Mouse (Mus musculus): ENCODE measurements around the gene Cacna2d2. TPM values are rescaled to one million over a fixed set of nuclear protein-coding genes. Genes with fewer than 3 reads are reported as not detected.
A peak's percentile ranks its signal among the peaks of the same experiment; 100 is the strongest.

Cacna2d2 gene
- polyA plus RNA-seq, 1 experiment, result 0.48 TPM

- no peak for TF ChIP-seq POLR2A (IDR thresholded peaks at IDR 0.05; ENCODE audit: low read depth, low read length)
- no peak for TF ChIP-seq CTCF (conservative IDR thresholded peaks at IDR 0.05; ENCODE audit: insufficient read depth, insufficient read length, low read depth, low read length)
- Histone ChIP-seq H3K27ac (ENCODE audit: insufficient read depth, low read depth, low read length) (no peak overlapping the region), H3K36me3 (ENCODE audit: control insufficient read depth, insufficient read depth, low read length) (no peaks in the 10 kb centered on the region), H3K4me3 (ENCODE audit: insufficient read depth, low read depth, low read length) (no peak overlapping the region), H3K27me3 (replicated peaks; ENCODE audit: control insufficient read depth, insufficient read depth, low read length) (no peaks in the 10 kb centered on the region), H3K4me1 (ENCODE audit: control insufficient read depth, insufficient read depth, low read length) (no peaks in the 10 kb centered on the region)
- 61% methylated on average over 10 of the region's 10 CpGs for WGBS
- DNase-seq, result no peak
These were observed 108.9 kb downstream of the Cacna2d2 start for GRCm38 (mm10) chr9:107508266-107508665.

GRCm38 (mm10) chr9:107510384-107511100 lies 111.1 kb downstream of the Cacna2d2 start:
- no peak for DNase-seq
- no peak overlapping the region for H3K27ac ChIP-seq (ENCODE audit: insufficient read depth, low read depth, low read length)
- TF ChIP-seq POLR2A (IDR thresholded peaks at IDR 0.05; ENCODE audit: low read depth, low read length) (no peak), CTCF (conservative IDR thresholded peaks at IDR 0.05; ENCODE audit: insufficient read depth, insufficient read length, low read depth, low read length) (no peak)
- 82% methylated on average over 14 of the region's 14 CpGs for WGBS
- H3K27me3 ChIP-seq (replicated peaks; ENCODE audit: control insufficient read depth, insufficient read depth, low read length), result no peaks in the 10 kb centered on the region
- H3K4me1 ChIP-seq (ENCODE audit: control insufficient read depth, insufficient read depth, low read length), result no peaks in the 10 kb centered on the region
- no peaks in the 10 kb centered on the region for H3K36me3 ChIP-seq (ENCODE audit: control insufficient read depth, insufficient read depth, low read length)
- no peak overlapping the region for H3K4me3 ChIP-seq (ENCODE audit: insufficient read depth, low read depth, low read length)

- H3K27ac ChIP-seq (ENCODE audit: insufficient read depth, low read depth, low read length), result no peak overlapping the region
- no peaks in the 10 kb centered on the region for H3K27me3 ChIP-seq (replicated peaks; ENCODE audit: control insufficient read depth, insufficient read depth, low read length)
- H3K4me1 ChIP-seq (ENCODE audit: control insufficient read depth, insufficient read depth, low read length), result no peaks in the 10 kb centered on the region
- DNase-seq, result no peak
- H3K36me3 ChIP-seq (ENCODE audit: control insufficient read depth, insufficient read depth, low read length), result no peaks in the 10 kb centered on the region
- H3K4me3 ChIP-seq (ENCODE audit: insufficient read depth, low read depth, low read length), result no peak overlapping the region
- 49% methylated on average over 8 of the region's 8 CpGs for WGBS
- TF ChIP-seq CTCF (conservative IDR thresholded peaks at IDR 0.05; ENCODE audit: insufficient read depth, insufficient read length, low read depth, low read length) (no peak), POLR2A (IDR thresholded peaks at IDR 0.05; ENCODE audit: low read depth, low read length) (no peak)
These were observed 112.0 kb downstream of the Cacna2d2 start for GRCm38 (mm10) chr9:107511436-107511835.

GRCm38 (mm10) chr9:107512326-107512725 lies 112.9 kb downstream of the Cacna2d2 start:
- no peak for DNase-seq
- Histone ChIP-seq H3K27ac (ENCODE audit: insufficient read depth, low read depth, low read length) (no peak overlapping the region), H3K27me3 (replicated peaks; ENCODE audit: control insufficient read depth, insufficient read depth, low read length) (no peaks in the 10 kb centered on the region), H3K4me3 (ENCODE audit: insufficient read depth, low read depth, low read length) (no peak overlapping the region), H3K36me3 (ENCODE audit: control insufficient read depth, insufficient read depth, low read length) (no peaks in the 10 kb centered on the region), H3K4me1 (ENCODE audit: control insufficient read depth, insufficient read depth, low read length) (no peaks in the 10 kb centered on the region)
- TF ChIP-seq POLR2A (IDR thresholded peaks at IDR 0.05; ENCODE audit: low read depth, low read length) (no peak), CTCF (conservative IDR thresholded peaks at IDR 0.05; ENCODE audit: insufficient read depth, insufficient read length, low read depth, low read length) (no peak)
- WGBS, result 34% methylated on average over 16 of the region's 16 CpGs

GRCm38 (mm10) chr9:107514303-107514955 lies 115.0 kb downstream of the Cacna2d2 start:
- H3K4me1 ChIP-seq (ENCODE audit: control insufficient read depth, insufficient read depth, low read length), result no peaks in the 10 kb centered on the region
- DNase-seq, result peak; percentile 82
- no peaks in the 10 kb centered on the region for H3K27me3 ChIP-seq (replicated peaks; ENCODE audit: control insufficient read depth, insufficient read depth, low read length)
- no peak overlapping the region for H3K27ac ChIP-seq (ENCODE audit: insufficient read depth, low read depth, low read length)
- H3K36me3 ChIP-seq (ENCODE audit: control insufficient read depth, insufficient read depth, low read length), result no peaks in the 10 kb centered on the region
- 29% methylated on average over 14 of the region's 14 CpGs for WGBS
- TF ChIP-seq POLR2A (IDR thresholded peaks at IDR 0.05; ENCODE audit: low read depth, low read length) (no peak), CTCF (conservative IDR thresholded peaks at IDR 0.05; ENCODE audit: insufficient read depth, insufficient read length, low read depth, low read length) (peak; percentile 99)
- H3K4me3 ChIP-seq (ENCODE audit: insufficient read depth, low read depth, low read length), result no peak overlapping the region

- Histone ChIP-seq H3K27me3 (replicated peaks; ENCODE audit: control insufficient read depth, insufficient read depth, low read length) (no peaks in the 10 kb centered on the region), H3K4me1 (ENCODE audit: control insufficient read depth, insufficient read depth, low read length) (no peaks in the 10 kb centered on the region), H3K27ac (ENCODE audit: insufficient read depth, low read depth, low read length) (no peak overlapping the region), H3K4me3 (ENCODE audit: insufficient read depth, low read depth, low read length) (no peak overlapping the region), H3K36me3 (ENCODE audit: control insufficient read depth, insufficient read depth, low read length) (no peaks in the 10 kb centered on the region)
- WGBS, result 76% methylated on average over 6 of the region's 6 CpGs
- TF ChIP-seq CTCF (conservative IDR thresholded peaks at IDR 0.05; ENCODE audit: insufficient read depth, insufficient read length, low read depth, low read length), result no peak
- no peak for TF ChIP-seq POLR2A (IDR thresholded peaks at IDR 0.05; ENCODE audit: low read depth, low read length)
- DNase-seq, result no peak
These were observed 120.9 kb downstream of the Cacna2d2 start for GRCm38 (mm10) chr9:107520331-107520730.

GRCm38 (mm10) chr9:107521190-107521589 lies 121.8 kb downstream of the Cacna2d2 start:
- 68% methylated on average over 5 of the region's 5 CpGs for WGBS
- TF ChIP-seq CTCF (conservative IDR thresholded peaks at IDR 0.05; ENCODE audit: insufficient read depth, insufficient read length, low read depth, low read length), result no peak
- TF ChIP-seq POLR2A (IDR thresholded peaks at IDR 0.05; ENCODE audit: low read depth, low read length), result no peak
- Histone ChIP-seq H3K4me1 (ENCODE audit: control insufficient read depth, insufficient read depth, low read length) (no peaks in the 10 kb centered on the region), H3K27ac (ENCODE audit: insufficient read depth, low read depth, low read length) (no peak overlapping the region), H3K36me3 (ENCODE audit: control insufficient read depth, insufficient read depth, low read length) (no peaks in the 10 kb centered on the region), H3K27me3 (replicated peaks; ENCODE audit: control insufficient read depth, insufficient read depth, low read length) (no peaks in the 10 kb centered on the region), H3K4me3 (ENCODE audit: insufficient read depth, low read depth, low read length) (no peak overlapping the region)
- DNase-seq, result no peak

All from kidney, adult 2 months (tissue).